Mouse (Mus musculus) lung, postnatal 25 days (tissue): ENCODE measurements around the gene Kif5a.

ENCODE experiments used
- DNase-seq: peaks from one replicate; pipeline ENCODE4 v3.0.0; 2022; ENCODE audit warnings: low spot score

Gene Kif5a

DNA sequence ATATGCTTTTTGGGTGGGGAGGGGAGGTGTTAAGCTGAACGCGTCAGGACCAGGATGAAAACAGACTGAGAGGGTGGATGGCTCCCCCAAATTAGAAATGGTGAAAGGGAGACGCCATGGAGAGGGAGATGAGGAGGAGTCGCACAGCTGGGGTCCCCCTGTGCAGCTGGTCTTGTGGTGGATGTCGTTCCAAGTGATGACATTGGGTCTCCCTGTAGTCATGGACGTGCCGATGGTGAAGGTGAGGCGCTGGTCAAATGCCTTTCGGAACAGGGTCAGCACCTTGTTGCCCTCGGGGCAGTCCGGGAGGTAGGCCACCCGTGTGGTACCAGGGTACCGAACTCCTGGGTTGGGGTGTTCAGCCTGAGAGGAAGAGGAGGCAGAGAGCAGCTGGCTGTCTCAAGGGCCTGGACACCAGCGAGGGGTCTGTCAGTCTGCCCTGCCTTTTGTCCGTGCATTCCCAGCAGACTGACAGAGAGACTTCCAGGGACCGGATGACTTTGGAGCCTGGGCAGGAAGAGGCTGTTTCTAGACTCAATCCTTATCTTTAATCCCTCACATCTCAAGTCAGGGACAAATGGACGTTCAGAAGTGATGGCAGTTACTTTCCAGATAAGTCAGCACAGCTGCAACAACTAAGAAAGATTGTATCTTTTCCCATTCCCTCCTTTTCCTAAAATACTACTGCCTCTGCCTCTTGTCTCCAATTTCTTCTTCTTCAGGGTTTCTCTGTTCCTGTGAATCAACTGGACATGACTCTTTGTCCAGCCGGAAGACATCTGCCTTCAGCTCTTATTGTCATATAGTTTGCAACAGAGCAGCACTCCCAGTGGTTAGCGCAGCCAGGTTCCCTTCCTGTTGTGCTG, 71.7 kb downstream of the Kif5a start:
- no peak for DNase-seq

DNA sequence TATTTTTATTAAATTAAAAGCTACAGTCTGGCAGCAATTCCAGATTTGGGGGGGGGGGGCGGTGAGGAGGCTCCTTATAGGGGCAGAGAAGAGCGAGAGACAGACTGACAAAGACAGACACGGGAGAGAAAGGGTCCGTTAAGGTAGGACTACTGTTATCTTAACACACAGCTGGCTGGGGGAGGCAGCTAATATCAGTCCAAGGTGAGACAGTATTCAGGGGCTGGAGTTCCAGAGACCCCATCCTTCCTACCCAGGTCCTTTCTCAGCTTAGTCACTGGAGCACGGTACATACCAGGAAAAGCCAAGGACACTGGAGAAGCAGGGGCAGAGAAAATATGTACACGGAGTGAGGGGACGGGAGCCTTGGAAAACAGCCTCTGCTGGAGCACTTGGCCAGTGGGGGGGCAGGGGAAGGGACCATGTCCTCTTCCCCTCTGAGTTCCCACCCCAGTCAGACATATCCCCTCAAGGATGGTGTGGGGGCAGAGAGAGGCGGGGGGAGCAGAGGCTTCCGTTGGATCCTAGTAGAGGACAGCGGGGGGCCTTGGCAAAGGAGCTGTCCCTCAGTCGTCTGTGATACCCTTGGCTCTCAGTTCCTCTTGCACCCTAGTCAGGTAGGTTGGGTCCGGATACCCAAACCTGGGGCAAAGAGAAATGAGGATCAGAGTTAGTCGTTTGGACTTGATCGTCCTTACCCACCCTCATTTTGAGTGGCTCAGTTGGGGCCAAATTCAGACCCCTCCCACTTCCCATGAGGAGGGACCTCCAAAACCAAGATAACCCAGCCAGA, 72.6 kb downstream of the Kif5a start:
- no peak for DNase-seq

DNA sequence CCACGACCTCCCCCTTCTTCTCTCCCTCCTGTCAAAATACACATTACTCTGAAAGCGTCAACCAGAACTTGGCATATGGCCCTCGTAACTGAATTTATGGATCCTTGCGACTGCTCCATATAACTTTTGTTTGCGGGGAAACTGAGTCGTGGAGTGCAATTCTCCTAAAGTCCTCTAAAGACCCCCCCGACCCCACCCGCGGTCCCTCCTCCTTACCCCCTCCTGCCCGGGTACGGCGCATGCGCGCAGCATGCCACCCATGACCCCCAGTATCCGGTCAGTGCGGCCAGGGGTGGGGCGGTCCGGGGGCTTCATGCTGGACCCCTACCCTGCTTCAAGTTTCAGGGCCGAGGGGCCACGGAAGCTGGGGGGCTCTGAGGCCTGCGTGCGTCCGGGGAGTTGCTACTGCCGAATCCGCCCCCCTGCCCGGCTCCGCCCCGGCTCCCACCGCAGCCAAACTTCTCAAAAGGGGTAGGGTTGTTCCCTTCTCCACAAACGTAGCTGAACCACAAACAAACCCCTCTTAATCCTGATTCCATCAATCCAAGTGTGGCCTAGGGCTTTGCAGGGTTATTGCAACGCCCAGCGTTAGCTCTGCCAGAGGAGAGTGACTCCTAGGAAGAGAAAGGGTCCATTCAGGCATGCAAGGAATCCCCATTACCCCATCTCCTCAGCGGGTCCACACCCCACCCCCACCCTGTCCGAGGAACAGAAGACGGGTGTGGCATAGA, 73.3 kb downstream of the Kif5a start, which contains the start of gene Arhgef25:
Gene Arhgef25, minus strand, starts transcription at position 433 of the 731 bp plus-strand sequence.
- peak; percentile 39 for DNase-seq

DNA sequence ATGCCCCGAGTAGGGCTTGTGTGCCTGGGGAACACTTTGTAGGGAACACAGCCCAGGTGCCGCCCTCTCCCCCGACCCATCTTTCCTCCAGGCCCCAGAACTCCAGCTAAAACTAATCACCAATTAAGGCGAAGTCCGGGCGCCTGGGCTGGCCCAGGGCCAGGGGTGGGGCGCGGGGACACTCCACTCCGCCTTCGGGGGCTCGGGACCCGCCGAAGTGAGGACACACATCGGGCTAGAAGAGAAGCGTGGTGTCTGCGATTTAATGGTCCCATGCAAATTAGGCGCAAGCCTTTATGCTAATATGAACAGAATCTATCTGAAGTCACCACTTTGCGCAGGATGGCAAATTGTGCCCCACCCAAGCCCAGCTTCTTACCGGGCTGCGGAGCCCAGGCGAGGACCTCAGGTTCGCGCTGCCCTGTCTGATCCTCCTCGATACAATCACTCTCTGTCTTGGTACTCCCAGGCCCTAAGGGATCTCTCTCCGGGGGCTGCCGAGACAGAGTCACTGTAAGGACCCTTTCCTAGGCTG, 74.0 kb downstream of the Kif5a start:
- DNase-seq = no peak

DNA sequence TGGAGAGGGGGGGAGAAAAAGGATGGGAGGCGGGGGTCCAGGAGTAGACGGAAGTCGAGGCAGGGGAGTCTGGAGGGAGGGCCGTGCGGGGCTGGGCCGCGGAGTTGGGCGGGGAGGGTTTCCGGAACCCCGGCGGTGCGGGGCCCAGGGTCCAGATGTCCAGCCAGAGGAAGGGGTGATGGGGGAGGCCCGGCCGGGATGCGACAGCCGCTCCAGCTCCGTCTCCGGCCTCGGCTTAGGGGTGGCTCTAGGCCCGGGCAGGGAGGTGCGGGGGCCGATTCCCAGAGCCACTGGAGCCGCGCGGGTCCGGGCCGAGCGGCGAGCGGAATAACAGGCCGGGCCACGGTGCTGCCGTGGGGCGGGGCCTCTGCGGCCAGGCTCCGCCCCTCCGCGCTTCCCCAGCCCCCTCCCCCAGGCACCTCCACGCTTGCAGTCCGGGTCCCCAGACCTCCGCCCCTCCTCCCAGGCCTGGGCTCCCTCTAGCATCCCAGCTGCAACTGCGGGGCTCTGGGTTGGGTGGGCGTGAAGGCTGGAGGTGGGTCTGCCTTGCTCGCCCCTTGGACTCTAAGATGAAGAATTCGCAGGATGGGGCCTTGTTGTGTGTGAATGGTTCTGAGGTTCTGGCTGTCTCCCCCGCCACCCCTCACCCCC, 74.6 kb downstream of the Kif5a start:
- DNase-seq = no peak

DNA sequence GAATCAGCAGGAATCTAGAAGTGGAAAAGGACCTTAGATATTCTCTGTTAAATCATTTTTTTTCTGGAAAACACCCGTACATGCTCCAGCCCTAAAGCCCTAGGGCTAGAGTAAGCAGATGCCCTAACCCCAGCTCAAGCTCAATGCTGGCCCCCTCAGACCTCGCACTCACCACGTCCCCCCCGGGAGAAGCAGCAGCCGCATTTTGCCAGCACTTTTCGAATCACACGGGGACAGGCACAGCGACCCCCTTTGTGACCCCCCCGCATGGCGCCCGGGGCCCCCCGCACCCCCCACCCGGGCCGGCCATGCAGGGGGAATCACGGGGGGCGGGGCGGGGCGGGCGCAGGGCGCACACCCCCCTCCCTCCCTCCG, 75.1 kb downstream of the Kif5a start:
- no peak for DNase-seq

DNA sequence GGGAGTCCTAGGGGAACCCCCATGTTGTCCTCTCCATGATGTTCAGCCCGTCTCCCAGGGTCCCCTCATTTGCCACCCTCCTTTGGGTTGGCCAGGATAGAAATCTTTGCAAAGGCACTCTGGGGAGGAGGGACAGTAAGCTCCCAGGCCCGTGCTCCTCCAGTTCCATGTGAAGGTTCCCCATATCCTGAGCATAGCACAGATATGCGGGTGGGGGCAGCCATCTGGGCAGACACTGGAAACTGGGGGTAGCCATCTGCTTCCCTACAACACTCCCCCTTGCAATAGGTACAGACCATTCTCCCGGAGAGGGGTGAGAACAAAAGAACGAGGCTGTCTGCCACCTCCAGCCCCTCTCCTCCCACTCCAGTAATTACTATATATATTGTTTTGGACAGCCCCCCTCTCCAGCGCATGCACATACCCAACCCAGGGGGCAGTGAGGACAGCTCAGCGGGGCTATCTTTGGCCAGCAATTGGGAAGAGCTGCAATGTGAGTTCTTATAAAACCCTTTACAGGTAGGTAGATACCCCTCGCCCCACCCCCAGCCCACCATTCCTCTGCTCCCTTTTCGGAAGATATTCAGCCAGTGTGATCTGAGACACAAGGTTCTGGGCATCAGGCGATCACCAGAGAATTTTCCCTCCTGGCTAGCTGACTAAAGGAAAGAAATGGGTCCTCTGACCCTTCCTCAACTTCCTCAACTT, 75.6 kb downstream of the Kif5a start:
- no peak for DNase-seq

DNA sequence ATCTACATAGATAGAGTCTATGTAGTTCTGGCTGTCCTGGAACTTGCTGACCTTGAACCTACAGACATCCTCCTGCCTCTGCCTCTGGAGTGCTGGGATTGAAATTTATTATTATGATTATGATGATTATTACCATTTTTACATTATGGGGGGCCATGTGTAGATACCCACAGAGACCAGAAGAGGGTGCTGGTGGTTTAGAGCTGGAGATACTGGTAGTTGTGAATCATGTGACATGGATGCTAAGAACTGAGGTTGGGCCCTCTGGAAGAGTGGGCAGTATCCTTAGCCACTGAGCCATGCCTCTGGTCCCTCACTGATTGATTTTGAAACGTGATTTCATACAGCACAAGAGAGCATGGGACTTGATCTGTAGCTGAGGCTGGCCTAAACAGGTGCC, 76.7 kb downstream of the Kif5a start:
- no peak for DNase-seq

DNA sequence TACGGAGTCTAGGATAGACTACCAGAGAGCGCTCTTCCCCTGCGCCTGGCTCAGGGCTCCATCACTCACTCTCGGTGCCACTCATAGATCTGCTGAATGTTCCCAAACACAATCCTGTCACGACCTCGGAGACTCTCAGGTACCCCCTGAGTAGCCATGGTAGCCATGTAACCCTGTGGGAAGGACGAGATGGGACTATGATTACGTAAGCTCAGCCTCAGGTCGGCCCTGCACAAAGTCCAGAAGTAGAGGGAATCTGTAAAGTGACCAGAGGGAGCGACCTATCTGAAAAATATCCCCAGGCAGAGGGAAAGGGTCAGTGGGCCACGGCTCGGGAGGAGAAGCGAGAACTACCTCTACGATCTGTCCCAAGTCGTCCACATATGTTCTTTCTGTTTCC, 77.6 kb downstream of the Kif5a start:
- no peak for DNase-seq

DNA sequence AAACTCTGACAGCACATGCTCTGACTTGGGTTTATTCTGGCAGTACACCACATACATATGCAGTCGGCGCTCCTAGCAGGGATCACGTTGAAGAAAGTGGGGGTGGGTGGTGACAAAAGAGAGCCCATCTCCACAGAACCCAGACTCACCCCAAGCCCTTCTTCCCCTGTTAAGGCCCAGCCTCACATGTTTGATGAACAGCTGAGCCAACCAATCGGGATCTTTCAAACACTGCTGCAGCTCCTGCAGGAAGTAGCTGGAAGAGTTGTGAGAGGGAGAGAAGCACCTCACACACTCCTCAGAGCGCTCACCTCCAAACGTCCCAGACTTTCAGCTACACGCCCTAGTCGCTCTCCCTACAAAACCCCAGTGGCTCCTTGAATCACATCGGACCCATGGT, 78.0 kb downstream of the Kif5a start:
- no peak for DNase-seq

DNA sequence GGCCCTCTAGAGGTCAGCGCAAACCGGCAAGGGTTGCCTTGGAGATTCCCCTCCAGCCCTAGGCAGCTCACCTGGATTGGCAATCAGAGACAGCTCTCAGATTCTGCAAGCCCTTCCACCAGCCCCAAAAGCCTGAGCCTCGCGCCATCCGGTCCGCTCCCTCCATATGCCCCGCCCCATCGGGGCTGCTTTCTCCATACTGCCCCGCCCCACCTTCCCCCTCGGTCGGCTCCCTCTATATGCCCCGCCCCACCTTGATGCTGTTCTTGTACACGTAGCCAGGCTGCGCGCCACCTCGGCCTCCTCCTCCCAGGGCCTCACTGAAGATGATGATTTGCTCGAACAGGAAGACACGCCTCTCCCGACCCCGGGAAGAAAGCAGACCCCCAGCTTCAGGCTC, 79.4 kb downstream of the Kif5a start:
- no peak for DNase-seq

DNA sequence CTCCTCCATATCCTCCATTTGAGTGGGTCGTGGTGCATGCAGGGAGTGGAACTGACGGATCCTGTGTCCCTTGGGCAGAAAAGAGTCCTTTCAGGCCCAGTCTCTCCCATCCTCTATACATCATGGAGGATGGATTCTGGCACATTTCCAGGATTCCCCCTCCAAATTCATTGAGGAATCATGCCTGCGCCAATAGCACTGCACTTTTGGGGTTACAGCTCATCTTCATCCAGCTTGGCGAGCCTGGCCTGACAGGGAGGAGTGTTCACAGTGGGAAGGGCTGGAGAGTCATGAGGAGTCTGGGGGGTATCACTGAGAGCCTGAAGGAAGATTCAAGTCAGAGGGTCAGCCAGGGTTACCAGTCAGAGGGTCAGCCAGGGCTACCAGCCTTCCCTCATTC, 80.5 kb downstream of the Kif5a start:
- DNase-seq = no peak

DNA sequence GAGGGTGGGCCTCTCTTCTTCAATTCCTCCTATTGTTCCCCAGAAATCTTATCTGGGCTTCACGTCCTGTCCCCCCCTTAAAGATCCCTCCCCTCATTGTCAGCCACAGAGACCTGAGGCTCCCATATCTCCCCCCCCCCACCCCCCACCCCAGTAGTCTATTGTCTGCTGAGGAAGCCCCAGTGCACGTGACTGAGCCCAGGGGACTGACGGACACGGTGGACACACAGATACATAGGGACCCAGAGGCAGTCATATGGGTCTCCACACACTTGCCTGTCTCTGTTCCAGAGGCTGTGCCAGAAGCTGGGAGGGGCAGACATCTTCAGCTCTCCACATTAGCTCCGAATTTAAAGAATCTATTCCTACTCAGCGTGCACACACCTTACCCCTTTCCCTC, 81.6 kb downstream of the Kif5a start:
- no peak for DNase-seq

DNA sequence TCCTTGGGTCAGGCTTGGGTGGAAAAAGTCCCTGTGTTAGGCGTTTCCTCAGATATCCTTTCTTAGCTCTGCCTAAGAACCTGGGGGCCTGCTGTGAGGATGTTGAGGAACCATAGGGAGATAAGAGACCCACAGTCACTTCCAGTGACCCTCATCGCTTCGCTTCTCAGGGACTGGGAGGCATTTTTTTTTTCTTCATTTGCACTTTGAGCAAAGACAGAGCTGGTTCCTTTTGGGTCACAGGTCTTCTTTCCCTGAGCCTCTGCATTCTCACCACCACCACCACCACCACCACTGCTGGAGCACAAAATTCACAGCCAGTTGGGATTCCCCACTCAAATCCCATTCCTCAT, 82.5 kb downstream of the Kif5a start:
- DNase-seq = no peak

DNA sequence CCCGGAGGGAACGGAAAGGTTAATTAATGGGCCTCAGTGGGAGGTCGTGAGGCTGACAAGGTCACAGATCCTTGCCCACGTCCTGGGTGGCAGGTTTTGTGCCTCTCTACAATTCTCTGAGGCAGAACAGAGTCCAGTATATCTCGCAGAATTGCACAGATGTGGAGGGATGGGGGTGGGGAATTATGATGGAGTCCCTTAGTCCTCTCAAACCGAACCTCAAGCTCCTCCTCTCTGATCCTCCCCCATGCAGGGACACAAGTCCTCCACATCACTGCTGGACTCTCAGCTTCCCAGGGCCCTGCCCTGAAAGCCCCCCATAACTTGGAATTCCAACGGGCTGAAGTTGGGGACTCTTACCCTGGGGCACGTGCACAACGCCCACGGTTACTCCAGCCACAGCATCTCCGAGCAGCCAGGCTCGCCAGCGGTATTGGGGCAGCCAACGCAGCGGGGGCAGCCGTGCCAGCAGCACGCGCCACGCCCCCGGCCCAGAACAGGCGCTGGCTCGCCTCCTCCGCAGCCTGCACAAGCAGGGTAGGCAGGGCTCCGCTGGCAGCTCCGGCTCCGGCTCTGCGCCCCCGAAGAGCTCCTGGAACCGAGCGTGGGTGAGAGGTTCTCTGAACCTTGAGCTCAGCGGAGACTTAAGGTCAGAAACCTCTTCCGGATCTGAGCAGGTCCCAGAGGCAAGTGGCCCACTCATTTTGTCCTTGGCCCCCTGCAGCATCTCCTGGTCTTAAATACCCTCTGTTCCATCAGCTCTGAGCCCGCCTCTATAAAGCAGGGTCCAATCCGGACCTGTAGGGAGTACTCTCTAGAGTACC, 83.1 kb downstream of the Kif5a start, which contains the start of gene Slc26a10:
Gene Slc26a10, minus strand, starts transcription at position 775 of the 824 bp plus-strand sequence.
- no peak for DNase-seq

DNA sequence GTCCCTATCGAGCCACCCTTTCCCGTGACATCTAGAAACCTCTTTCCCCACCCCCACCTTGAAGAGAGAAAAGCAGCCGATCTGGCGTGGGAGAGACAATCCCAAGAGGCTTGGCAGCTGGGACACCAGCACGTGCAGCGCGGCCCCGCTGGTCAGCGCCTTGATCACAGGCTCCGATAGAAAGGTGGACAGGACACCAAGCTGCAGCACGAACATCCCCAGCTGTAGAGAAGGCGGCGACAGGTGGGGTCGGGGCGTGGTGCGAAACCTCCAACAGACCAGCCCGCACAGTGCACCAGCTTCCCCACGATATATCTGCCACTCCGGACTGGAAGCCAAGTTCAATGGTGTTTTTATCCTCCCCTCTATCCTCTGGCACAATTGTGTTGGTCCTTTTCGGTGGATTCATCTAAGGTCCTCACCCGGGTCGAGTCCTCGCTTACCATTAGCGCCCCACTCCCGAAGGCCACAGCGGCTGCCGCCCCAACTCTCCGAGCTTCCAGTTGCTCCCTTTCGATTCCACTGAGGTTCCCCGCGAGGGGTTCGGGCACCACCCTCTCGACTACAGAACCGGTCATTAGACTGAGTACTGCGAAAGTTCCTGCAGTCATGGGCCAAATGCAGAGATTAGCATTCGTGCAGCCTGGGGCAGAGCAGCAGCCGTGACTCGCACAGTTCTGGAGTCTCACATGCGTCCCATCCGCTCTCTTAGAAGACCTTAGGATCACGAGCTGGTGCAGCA, 84.7 kb downstream of the Kif5a start:
- no peak for DNase-seq

DNA sequence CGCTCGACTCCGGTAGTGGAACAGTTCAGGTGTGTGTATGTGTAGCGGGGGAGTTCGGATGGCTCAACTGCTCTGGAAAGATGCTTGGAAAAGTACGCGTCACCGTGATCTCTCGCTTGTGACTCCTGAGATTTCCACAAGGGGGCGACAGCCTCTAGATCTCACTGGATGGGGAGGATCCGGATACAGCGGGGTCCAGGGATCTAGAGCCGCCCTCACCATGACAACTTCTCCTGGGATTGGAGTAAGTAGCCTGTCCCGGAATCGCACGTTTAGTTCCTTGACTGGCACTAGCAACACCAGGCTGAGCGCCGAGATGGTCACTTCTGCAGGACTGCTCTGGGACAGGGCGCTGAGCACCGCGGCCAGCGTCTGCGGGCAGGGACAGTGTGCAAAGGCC, 85.4 kb downstream of the Kif5a start:
- DNase-seq = peak; percentile 73

DNA sequence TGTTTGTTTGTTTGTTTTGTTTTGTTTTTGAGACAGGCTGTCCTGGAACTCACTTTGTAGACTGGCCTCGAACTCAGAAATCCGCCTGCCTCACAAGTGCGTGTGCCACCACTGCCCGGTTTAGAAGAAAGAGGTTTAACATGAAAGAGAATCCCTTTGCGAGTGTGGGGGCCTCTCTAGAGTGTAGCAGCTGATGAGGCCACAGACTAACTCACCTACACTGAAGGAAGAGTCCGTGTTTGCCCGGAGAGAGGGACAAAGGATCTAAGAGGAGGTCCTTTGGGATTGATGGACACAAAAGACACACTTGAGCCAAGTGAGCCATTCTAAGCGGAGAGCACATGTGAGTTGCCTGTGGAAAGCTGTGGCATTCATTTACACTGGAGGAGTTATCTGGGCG, 85.9 kb downstream of the Kif5a start:
- no peak for DNase-seq

DNA sequence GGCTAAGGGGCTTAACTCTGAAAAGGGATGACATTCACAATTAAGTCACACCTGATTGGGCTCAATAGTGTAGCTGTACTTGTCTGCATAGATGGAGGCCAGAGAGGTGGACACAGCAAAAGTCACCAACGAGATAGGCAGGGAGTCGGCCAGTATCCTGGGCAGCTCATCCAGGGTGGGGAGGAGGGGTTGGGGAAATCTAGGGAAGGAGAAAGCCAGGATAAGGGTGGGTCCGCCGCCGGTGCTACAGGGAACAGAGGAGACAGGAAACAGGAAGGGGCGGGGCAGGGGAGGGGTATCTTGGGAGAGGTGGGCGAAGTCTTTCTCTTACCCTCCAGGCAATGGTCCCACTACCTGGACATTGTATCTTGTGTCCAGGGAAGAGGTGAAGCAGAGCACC, 86.4 kb downstream of the Kif5a start:
- DNase-seq = no peak

DNA sequence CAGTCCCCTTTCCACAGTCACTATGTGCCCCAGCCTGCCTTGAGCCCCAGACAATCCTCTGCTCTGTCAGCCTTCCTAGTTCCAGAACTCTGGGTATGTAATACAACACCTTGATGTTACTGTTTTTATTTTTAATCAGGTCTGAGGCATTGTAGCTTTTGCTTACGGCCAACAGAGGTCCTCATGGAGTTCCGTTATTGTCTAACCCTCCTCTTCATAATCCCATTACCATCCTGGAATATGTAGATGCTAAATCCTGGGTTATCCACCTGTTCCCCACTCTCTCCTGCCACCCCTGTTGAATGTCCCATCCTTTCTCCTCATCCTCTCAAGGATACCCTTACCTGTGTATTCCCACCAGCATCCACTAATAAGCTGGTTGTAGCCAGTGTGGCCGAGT, 86.9 kb downstream of the Kif5a start:
- no peak for DNase-seq
